Mouse (Mus musculus) liver, embryonic 13.5 days (tissue): Measurements from ENCODE around the gene 1700034J05Rik. TPM values are rescaled to one million over a fixed set of nuclear protein-coding genes. Genes with fewer than 3 reads are reported as not detected.

Source experiments
- ATAC-seq: fragments of 200-750 bp; cut with Nextera tagmentation; 2 replicates; pipeline ENCODE4 v1.8.0; 2017; ENCODE audit warnings: low read depth, mild to moderate bottlenecking, moderate number of reproducible peaks, moderate library complexity
- DNase-seq: peaks from one replicate; pipeline ENCODE4 v3.0.0; 2022
- H3K27ac ChIP-seq: fragments of 300-500 bp; sonication (generic); 2 replicates; pipeline ENCODE4 v1.5.1; 2015; ENCODE audit warnings: moderate library complexity, mild to moderate bottlenecking, inconsistent platforms
- H3K27me3 ChIP-seq: fragments of 300-500 bp; sonication (generic); 2 replicates; pipeline ENCODE4 v1.6.1; 2015; ENCODE audit warnings: mild to moderate bottlenecking, inconsistent platforms
- H3K36me3 ChIP-seq: fragments of 300-500 bp; sonication (generic); 2 replicates; pipeline ENCODE4 v1.6.1; 2015; ENCODE audit warnings: mild to moderate bottlenecking, inconsistent platforms
- H3K4me1 ChIP-seq: fragments of 300-500 bp; sonication (generic); replicated peaks from 2 replicates; pipeline ENCODE4 v1.6.1; 2015; ENCODE audit warnings: inconsistent platforms
- H3K4me2 ChIP-seq: fragments of 300-500 bp; sonication (generic); 2 replicates; pipeline ENCODE4 v1.6.1; 2015; ENCODE audit warnings: inconsistent platforms, mild to moderate bottlenecking, moderate library complexity
- H3K4me3 ChIP-seq: fragments of 300-500 bp; sonication (generic); replicated peaks from 2 replicates; pipeline ENCODE4 v1.5.1; 2015; ENCODE audit warnings: mild to moderate bottlenecking, inconsistent platforms
- H3K9ac ChIP-seq: fragments of 300-500 bp; sonication (generic); 2 replicates; pipeline ENCODE4 v1.6.1; 2015; ENCODE audit warnings: mild to moderate bottlenecking, inconsistent platforms
- H3K9me3 ChIP-seq: fragments of 300-500 bp; sonication (generic); replicated peaks from 2 replicates; pipeline ENCODE4 v1.6.1; 2016; ENCODE audit warnings: inconsistent platforms
- WGBS: fragments of 180-500 bp; shearing (Covaris S2); methylation state at CpG from one replicate; pipeline ENCODE4 v1.1.7; 2015; ENCODE audit not compliant: insufficient replicate concordance; 5-methylcytosine and 5-hydroxymethylcytosine counted together
- polyA plus RNA-seq: library from polyadenylated mRNA; unstranded; fragments of >200 nt; fragmentation: Nextera tagmentation; extraction: Ambion mirVana; gene quantifications from 2 replicates; pipeline ENCODE4 v1.2.1, GENCODE M21; 2015

The 1700034J05Rik gene
- polyA plus RNA-seq, 1 experiment from 2014 or later = not detected

DNA sequence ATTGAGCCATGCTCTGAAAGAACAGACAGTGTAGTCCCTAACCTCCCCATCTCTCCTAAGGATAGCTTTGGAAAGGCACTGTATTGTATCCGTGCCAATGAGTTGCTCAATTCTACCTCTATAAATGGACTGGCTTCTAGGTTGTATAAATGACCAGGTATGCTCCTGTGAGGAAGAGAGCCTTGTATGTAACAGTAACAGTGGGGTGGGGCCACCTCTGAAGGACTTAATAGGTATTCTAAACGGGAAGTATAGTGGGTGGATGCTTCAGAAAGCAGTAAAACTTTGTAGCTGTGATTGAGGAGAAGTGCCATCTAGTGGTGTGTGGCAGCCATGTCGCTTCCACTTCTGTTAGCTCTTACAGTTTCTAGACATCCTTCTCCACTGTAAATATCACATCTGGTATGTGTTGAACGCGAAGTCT lies 24.5 kb upstream of the 1700034J05Rik start:
- H3K27ac ChIP-seq = no peak overlapping the region
- H3K36me3 ChIP-seq = no peaks in the 10 kb centered on the region
- H3K4me1 ChIP-seq = no peaks in the 10 kb centered on the region
- H3K9ac ChIP-seq = no peak overlapping the region
- ATAC-seq (no peak), DNase-seq (no peak)
- no peaks in the 10 kb centered on the region for H3K27me3 ChIP-seq
- WGBS = 44% methylated on average over 5 of the region's 5 CpGs
- no peaks in the 10 kb centered on the region for H3K9me3 ChIP-seq
- no peak overlapping the region for H3K4me3 ChIP-seq
- H3K4me2 ChIP-seq = no peak overlapping the region

DNA sequence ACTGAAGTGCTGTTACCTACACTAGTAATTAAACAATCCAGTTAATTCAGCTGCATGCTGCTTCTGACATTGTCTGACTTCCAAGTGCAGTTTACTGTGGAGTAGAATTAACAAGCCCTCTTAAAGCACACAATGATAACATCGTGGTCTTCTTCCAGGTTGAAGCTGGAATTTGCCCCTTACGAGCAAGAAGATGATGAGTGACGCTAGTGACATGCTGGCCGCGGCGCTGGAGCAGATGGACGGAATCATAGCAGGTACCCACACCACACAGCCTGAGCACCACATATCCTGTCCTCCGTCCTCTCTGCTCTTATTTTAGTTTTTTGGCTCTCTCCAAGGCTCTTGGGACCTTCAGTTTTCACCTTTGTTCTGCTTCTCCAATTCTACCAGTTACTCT lies 22.2 kb upstream of the 1700034J05Rik start:
- DNase-seq = no peak
- no peak overlapping the region for H3K27ac ChIP-seq
- no peak overlapping the region for H3K4me3 ChIP-seq
- 0 out of 2 replicates have a peak, but pooled peaks cover 5% of the 10 kb centered on the region for H3K4me1 ChIP-seq
- H3K27me3 ChIP-seq = no peaks in the 10 kb centered on the region
- 82% methylated on average over 8 of the region's 8 CpGs for WGBS
- H3K9ac ChIP-seq = no peak overlapping the region
- no peak overlapping the region for H3K4me2 ChIP-seq
- H3K36me3 ChIP-seq = no peaks in the 10 kb centered on the region
- H3K9me3 ChIP-seq = no peaks in the 10 kb centered on the region
- ATAC-seq = no peak

DNA sequence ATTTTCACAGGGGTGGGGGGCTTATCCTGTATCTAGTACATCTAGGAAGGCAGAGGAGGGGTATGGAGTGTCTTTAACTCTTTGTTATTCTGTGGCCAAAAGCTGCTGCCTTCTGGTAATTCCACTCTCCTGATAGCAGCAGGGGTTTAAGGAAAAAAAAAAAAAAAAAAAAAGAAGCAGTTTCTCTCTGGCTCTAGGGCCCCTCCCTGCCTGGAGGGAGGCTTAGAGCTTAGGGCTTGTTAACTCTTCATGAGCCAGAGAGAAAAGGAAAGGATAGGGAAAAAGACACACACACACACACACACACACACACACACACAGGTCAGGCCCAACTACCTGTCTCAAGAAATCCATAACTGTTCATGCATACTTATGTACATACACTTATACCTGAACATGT lies 19.6 kb upstream of the 1700034J05Rik start:
- ATAC-seq (no peak), DNase-seq (no peak)
- H3K36me3 ChIP-seq = no peaks in the 10 kb centered on the region
- H3K4me1 ChIP-seq = 0 out of 2 replicates have a peak, but pooled peaks cover 5% of the 10 kb centered on the region
- no peaks in the 10 kb centered on the region for H3K27me3 ChIP-seq
- no peaks in the 10 kb centered on the region for H3K9me3 ChIP-seq
- no peak overlapping the region for H3K4me2 ChIP-seq
- no peak overlapping the region for H3K9ac ChIP-seq
- H3K4me3 ChIP-seq = no peak overlapping the region
- H3K27ac ChIP-seq = no peak overlapping the region

DNA sequence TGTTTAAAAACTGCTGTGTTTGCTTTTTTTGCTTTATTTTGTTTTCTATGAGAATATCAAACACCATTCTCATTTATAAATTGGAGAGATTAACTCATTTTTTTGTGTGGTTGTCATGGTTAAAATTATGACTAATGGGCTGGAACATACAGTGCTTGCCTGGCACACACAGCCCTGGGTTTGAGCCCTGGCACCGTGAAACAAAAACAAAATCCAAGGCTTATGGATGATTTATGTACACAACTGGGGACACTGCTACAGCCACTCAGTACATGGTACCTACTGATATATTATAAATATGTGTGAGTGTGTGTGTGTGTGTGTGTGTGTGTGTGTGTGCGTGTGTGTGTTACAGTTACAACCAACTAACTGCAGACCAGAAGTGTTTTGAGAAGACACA lies 19.2 kb upstream of the 1700034J05Rik start:
- no peak overlapping the region for H3K9ac ChIP-seq
- no peaks in the 10 kb centered on the region for H3K9me3 ChIP-seq
- no peaks in the 10 kb centered on the region for H3K27me3 ChIP-seq
- H3K4me3 ChIP-seq = no peak overlapping the region
- no peak overlapping the region for H3K27ac ChIP-seq
- DNase-seq = no peak
- H3K4me1 ChIP-seq = 0 out of 2 replicates have a peak, but pooled peaks cover 5% of the 10 kb centered on the region
- H3K4me2 ChIP-seq = no peak overlapping the region
- ATAC-seq = no peak
- 74% methylated on average over 2 of the region's 2 CpGs for WGBS
- no peaks in the 10 kb centered on the region for H3K36me3 ChIP-seq

DNA sequence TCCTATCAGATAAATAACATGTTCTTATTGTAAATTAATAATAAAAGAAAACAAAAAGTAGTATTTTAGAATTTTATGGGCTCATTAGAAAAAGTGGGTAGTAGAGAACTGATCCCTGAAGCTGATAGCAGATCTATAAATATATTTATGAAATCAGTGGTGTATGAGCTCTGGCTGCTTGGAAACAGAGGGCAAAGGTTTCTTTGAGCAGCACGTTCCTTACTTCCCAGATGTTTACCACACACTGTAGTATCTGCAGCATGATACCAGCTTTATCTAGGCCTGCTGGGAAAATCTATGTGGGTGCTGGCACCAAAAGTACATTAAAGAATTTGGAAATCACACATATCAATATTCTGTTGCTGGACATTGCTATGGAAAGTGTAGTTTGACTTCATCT lies 18.5 kb upstream of the 1700034J05Rik start:
- ATAC-seq = no peak
- Histone ChIP-seq H3K9ac (no peak overlapping the region), H3K27me3 (no peaks in the 10 kb centered on the region), H3K4me2 (no peak overlapping the region), H3K4me3 (no peak overlapping the region), H3K36me3 (no peaks in the 10 kb centered on the region), H3K27ac (no peak overlapping the region), H3K4me1 (0 out of 2 replicates have a peak, but pooled peaks cover 5% of the 10 kb centered on the region), H3K9me3 (no peaks in the 10 kb centered on the region)
- DNase-seq = no peak
- WGBS = 31% methylated on average over 1 of the region's 1 CpGs

DNA sequence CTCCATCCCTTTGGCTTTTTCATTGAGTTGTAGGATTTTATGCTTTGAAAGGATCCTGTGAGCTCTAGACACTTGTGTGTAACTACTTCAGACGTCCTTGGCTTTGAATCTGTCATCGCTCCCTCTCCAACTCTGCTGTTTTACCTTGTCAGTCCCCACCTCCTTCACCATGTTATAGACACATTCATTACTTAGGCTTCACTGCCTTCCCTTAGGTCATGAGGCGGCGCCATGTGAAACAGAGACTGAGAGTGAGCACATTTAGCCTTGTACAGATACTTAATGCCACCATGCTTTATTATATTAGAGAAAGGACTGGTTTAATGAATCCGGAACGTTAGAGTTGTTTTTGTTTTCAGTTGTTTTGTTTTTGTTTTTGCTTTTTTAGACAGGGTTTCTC lies 17.8 kb upstream of the 1700034J05Rik start:
- no peak overlapping the region for H3K27ac ChIP-seq
- no peak for ATAC-seq
- H3K36me3 ChIP-seq = no peaks in the 10 kb centered on the region
- H3K4me1 ChIP-seq = 0 out of 2 replicates have a peak, but pooled peaks cover 5% of the 10 kb centered on the region
- 77% methylated on average over 6 of the region's 6 CpGs for WGBS
- H3K27me3 ChIP-seq = no peaks in the 10 kb centered on the region
- H3K4me3 ChIP-seq = no peak overlapping the region
- no peak for DNase-seq
- no peak overlapping the region for H3K9ac ChIP-seq
- no peak overlapping the region for H3K4me2 ChIP-seq
- H3K9me3 ChIP-seq = no peaks in the 10 kb centered on the region

DNA sequence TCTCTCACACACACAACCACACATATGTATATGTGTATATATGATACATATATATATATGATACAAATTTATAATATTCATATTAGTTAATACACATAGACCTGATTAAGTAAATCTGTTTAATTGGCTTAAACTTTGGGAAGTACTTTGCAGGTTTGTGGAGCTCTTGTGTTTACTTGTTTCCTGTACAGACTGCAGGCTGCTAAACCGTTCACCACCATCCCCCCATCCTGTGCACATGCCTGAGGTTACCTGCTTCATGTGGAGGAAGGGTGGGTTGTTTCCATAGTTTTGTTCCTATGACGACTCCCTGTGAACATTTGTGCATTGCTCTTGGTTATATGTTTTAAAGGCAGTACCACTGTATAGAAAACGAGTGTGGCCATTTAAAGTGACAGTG lies 17.1 kb upstream of the 1700034J05Rik start:
- no peaks in the 10 kb centered on the region for H3K36me3 ChIP-seq
- H3K27ac ChIP-seq = no peak overlapping the region
- no peaks in the 10 kb centered on the region for H3K27me3 ChIP-seq
- no peak for ATAC-seq
- H3K4me2 ChIP-seq = no peak overlapping the region
- H3K4me3 ChIP-seq = no peak overlapping the region
- no peak for DNase-seq
- H3K4me1 ChIP-seq = peaks cover 9% of the 10 kb centered on the region
- WGBS = 50% methylated on average over 3 of the region's 3 CpGs
- no peaks in the 10 kb centered on the region for H3K9me3 ChIP-seq
- no peak overlapping the region for H3K9ac ChIP-seq

DNA sequence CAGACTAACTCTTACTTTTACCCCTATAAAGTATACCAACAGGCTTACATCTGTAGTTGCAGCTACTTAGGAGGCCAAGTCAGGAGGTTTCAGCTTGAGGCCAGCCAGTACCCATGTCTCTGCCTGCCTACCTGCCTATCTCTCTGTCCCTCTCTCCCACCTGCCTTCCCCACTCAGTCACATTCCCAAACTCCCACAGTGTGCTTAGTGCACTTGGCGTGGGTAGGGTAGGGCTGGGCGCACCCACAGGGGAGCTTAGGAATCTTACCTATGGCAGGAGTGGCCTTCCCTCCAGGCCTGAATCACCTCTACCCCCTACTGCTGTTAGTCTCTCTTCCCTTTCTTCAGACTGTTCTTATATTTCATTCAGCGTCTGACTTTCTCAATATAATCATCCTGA lies 16.6 kb upstream of the 1700034J05Rik start:
- Histone ChIP-seq H3K27ac (no peak overlapping the region), H3K4me3 (no peak overlapping the region), H3K9me3 (no peaks in the 10 kb centered on the region), H3K36me3 (no peaks in the 10 kb centered on the region), H3K4me1 (peaks cover 14% of the 10 kb centered on the region), H3K9ac (no peak overlapping the region), H3K4me2 (no peak overlapping the region), H3K27me3 (no peaks in the 10 kb centered on the region)
- no peak for ATAC-seq
- 67% methylated on average over 3 of the region's 3 CpGs for WGBS
- no peak for DNase-seq

DNA sequence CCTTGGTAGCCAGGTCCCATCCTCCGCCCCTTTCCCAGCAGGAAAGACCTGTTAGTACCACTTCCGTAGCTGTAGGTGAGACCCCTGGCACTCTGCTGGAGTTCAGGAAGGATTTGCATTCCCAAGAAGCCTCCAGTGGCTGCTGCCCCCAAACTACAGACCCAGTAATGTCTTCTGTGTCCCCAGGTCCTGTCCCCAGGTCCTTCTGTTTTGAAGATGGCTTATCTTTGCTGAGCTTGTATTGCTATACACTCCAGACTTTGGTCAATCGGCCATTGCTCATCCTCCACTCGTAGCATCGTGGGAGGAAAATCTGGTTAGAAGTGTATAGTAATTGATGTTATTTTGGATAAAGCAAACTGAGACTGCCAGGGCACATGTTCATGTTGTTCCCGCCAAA lies 13.6 kb upstream of the 1700034J05Rik start:
- Histone ChIP-seq H3K4me1 (peaks cover 10% of the 10 kb centered on the region), H3K27me3 (no peaks in the 10 kb centered on the region), H3K36me3 (no peaks in the 10 kb centered on the region), H3K27ac (no peak overlapping the region), H3K4me3 (no peak overlapping the region), H3K9me3 (no peaks in the 10 kb centered on the region), H3K9ac (no peak overlapping the region), H3K4me2 (no peak overlapping the region)
- DNase-seq = no peak
- WGBS = 65% methylated on average over 6 of the region's 6 CpGs
- no peak for ATAC-seq

DNA sequence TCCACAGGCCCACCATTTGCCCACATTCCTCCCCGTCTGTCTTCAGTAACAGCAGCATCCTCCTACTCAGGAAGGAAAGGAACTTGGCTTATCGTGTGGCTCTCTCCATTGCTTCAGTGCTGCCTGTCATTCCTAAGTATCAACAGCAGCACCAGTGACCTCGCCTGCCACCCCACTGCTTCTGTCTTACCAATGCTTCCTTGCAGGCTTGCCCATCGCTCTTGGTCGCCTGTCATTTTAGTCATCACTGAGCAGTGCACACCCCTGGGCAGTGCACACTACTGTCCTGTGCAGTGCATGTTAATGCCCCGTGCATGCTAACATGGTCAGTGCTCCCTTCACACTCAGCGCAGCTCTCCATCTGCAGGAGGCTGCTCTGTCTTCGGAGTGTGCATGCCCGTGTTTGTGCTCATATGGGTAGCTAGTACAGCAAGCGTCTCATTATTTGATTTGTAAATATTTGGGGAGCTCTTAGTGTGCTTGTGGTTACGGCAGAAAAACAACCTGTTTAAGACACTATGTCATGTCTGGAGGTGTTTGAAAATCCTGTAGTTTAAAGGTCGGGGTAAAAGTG lies 12.3 kb upstream of the 1700034J05Rik start:
- H3K9me3 ChIP-seq = no peaks in the 10 kb centered on the region
- no peak overlapping the region for H3K27ac ChIP-seq
- no peak overlapping the region for H3K4me3 ChIP-seq
- H3K27me3 ChIP-seq = no peaks in the 10 kb centered on the region
- no peak for ATAC-seq
- DNase-seq = no peak
- WGBS = 60% methylated on average over 12 of the region's 12 CpGs
- H3K36me3 ChIP-seq = no peaks in the 10 kb centered on the region
- peaks cover 22% of the 10 kb centered on the region for H3K4me1 ChIP-seq
- no peak overlapping the region for H3K4me2 ChIP-seq
- H3K9ac ChIP-seq = no peak overlapping the region

DNA sequence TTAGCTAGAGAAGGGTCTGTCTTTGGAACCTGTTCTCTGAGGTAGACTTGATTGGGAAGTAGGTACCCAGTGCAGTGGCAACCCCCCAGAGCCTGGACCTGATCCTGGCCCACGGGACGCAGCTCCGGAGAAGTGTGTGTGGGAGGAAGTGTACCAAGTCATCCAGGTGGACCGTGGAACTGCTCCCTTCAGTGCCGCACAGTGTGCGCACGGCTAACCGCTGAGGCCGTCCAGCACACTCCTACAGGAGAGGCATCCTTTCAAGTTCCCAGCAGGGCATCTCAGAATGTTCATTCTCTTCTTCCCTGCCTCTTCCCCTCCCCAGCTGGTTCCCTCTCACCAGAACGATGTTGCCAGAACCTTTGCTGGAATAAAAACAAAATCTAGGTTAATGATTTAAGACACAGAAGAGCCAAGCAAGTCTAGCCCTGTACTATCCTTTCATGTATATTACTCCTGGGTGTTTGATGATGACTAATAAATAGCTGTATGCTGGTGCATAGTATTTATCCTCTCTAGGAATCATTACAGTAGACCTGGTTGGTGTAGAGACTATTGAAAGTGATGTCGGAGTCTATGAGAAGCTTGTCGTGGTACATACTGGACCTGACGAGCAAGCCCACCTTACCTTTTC lies 11.0 kb upstream of the 1700034J05Rik start:
- Histone ChIP-seq H3K27ac (no peak overlapping the region), H3K9me3 (no peaks in the 10 kb centered on the region), H3K4me1 (peaks cover 35% of the 10 kb centered on the region), H3K36me3 (no peaks in the 10 kb centered on the region), H3K4me3 (no peak overlapping the region), H3K9ac (no peak overlapping the region), H3K4me2 (no peak overlapping the region), H3K27me3 (no peaks in the 10 kb centered on the region)
- WGBS = 88% methylated on average over 13 of the region's 13 CpGs
- ATAC-seq (no peak), DNase-seq (no peak)
